Mouse (Mus musculus) bone marrow, adult 2 months (tissue): ENCODE results near the gene Cldn3. TPM values are rescaled to one million over a fixed set of nuclear protein-coding genes. Genes with fewer than 3 reads are reported as not detected.

Experiments
- H3K27ac ChIP-seq: fragments of 200-500 bp; 2 replicates; pipeline ENCODE4 v1.5.1; 2012; ENCODE audit warnings: low read depth, mild to moderate bottlenecking, control low read depth, inconsistent platforms, low read length; ENCODE audit not compliant: control insufficient read depth, poor library complexity, insufficient read depth
- H3K4me1 ChIP-seq: fragments of 200-500 bp; 2 replicates; pipeline ENCODE4 v1.6.1; 2011; ENCODE audit warnings: low read length; ENCODE audit not compliant: control insufficient read depth, insufficient read depth
- H3K4me3 ChIP-seq: fragments of 200-500 bp; replicated peaks from 2 replicates; pipeline ENCODE3; 2011; ENCODE audit warnings: mild to moderate bottlenecking, low read depth, low read length, control low read depth; ENCODE audit not compliant: control insufficient read depth
- CTCF ChIP-seq: fragments of 200-500 bp; IDR thresholded peaks from 2 replicates; pipeline ENCODE4 v1.5.1; 2011; ENCODE audit warnings: low read length, control low read depth; ENCODE audit not compliant: control insufficient read depth, insufficient read depth
- POLR2A ChIP-seq: fragments of 200-500 bp; IDR thresholded peaks from 2 replicates; pipeline ENCODE4 v1.6.1; 2011; ENCODE audit warnings: low read depth, mild to moderate bottlenecking, control low read depth, low read length, borderline replicate concordance; ENCODE audit not compliant: control insufficient read depth
- WGBS: fragments of 180-500 bp; shearing (Covaris S2); methylation state at CpG from one replicate; pipeline ENCODE4 v1.1.7; 2018; 5-methylcytosine and 5-hydroxymethylcytosine counted together
- polyA plus RNA-seq: library from polyadenylated mRNA; stranded (reverse); fragments of >200 nt; gene quantifications from 2 replicates; pipeline ENCODE4 v1.2.4, GENCODE M21; 2011; ENCODE audit warnings: low replicate concordance; ENCODE audit not compliant: missing spikeins, insufficient read depth, insufficient read length

The Cldn3 gene
- polyA plus RNA-seq, 1 experiment: not detected

DNA sequence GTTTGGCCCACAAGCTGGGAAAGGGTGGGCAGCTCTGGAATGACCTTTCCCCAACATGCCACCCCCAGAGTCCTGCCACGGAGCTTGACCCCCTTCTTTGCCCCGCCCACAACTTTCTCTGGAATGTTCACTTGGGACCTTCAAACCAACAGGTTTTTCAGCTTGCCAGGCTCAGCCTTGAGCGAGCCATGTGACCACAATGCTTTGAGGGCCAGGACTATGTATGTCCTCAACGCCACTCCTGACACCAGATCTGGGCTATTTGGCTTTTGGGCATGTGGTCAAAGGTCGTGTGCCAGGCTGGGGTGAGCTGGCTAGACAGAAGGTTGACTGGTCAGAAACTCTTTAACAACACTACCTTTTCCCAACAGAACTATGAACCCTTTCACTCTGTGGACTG lies 16.1 kb downstream of the Cldn3 start:
- Histone ChIP-seq H3K27ac (no peak overlapping the region), H3K4me1 (peaks cover 3% of the 10 kb centered on the region), H3K4me3 (no peak overlapping the region)
- WGBS: 71% methylated on average over 5 of the region's 5 CpGs
- TF ChIP-seq CTCF: no peak
- no peak for TF ChIP-seq POLR2A

DNA sequence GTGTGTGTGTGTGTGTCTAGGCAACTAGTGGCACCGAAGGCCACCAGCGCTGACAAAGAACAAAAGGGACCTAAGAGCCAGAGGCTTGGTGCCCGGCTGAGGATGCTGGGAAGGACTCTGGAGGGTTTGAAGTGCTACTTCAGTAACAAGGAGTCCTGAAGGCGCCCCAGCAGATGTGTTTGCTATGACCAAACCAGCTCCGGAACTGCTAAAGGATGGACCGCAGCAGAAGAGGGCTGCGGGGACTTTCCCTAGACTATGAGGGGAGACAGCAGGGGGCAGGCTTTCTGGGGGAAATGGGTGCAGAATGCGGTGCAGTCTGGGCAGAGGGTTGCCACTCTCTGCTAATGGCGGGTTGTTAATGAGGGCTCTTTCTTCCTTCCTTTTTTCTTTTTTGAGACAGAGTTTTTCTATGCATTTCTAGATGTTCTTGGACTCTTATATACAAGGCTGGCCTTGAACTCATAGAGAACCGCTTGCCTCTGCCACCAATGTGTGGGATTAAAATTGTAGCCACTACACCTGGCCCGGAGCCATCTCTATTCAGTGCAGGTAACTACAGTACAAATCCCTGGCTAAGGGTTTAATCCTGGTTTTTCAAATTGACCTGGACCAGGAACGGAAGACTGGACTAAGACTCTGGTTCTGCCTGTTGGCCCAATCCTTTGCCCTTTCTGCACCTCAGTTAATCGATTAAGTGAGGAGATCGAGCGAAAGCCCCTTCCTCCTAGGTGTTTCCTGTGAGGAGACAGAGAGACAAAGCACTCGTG lies 22.0 kb downstream of the Cldn3 start:
- no peak for TF ChIP-seq CTCF
- TF ChIP-seq POLR2A: no peak
- 21% methylated on average over 16 of the region's 16 CpGs for WGBS
- H3K27ac ChIP-seq: peak overlapping the region; percentile 95
- H3K4me3 ChIP-seq: peak overlapping the region; percentile 63
- H3K4me1 ChIP-seq: peaks cover 4% of the 10 kb centered on the region

DNA sequence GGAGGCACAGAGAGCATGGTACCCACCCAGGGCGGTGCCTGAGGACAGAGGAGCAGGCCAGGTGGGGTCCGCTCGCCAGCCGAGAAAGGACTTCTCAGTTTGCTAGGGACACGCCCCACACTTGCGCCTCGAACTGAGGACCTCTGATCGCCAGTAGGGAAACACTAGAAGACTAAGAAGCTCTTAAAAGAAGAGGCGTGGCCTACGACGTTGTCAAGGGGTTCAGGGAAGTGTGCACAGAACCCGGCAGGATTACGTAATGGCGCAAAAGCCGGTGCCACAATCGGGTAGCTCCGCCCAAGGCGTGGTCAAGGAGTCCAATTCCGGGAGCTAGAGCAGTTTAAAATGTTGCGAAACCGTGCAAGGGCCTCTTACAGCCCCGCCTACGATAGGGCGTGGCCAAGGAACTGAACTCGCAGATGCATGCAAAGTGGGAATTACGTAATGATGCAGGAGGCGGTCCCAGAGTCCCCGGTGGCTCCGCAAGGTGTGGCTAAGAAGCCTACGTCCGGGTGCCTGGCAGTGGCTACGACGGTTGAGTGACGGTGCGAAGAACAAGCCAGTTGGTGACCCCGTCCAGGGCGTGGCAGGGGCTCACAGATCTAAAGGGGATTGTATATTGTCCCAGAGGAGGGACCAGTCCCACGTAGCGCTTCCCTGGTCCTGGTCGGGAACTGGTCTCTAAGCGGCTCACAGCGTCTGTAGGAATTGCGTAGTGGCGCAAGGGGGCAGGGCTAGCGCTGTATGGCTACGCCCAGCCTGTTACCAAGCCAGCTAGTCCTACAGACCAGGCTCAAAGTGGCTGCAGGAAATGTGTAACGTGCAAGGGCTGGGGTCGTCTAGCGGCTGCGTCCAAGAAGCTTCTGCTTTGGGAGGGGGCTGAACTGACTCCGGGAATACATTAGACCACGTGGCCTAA lies 22.9 kb downstream of the Cldn3 start, which contains the start of gene Abhd11:
Gene Abhd11, plus strand, starts transcription at position 482 of the 919 bp plus-strand sequence.
- peak within 1 kb of the TSS; percentile 97 for H3K4me3 ChIP-seq
- peak within 1 kb of the TSS; percentile 97 for H3K27ac ChIP-seq
- under 1% methylated on average over 52 of the region's 52 CpGs for WGBS
- TF ChIP-seq CTCF (0 out of 2 replicates have a peak, but pooled peaks have one; percentile 1), POLR2A (peak; percentile 76; the same call in 1 of the 2 replicates)
- peaks cover 4% of the 10 kb centered on the region for H3K4me1 ChIP-seq

DNA sequence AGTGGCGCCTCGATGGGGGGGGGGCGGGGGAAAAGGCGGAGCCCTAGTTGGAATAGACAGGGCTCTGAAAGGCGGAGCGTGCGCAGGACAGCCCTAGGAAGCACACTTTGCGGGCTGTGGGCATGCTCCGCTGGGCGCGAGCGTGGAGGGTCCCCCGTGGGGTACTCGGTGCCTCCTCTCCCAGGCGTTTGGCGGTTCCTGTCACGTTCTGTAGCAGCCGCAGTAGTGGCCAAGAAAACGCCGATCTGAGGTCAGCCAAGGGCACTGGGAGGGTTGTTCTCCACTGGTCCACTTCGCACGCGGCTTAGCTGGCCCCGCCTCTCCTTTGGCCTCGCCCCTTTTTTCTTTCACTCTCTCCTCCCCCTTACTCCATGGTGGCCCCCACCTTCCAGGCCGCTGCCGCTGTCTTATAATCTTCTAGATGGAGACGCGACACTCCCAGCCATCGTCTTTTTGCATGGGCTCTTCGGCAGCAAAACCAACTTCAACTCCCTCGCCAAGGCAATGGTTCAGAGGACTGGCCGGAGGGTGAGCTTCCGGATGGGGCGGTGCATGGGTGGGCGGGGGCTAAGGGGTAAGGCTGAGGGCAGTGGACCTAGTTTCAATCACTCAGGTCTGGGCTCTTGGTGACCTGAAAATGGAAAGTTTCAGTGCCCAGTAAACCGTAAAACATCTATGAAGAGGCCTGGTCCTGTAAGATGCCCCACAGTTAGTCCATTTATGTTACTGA lies 23.7 kb downstream of the Cldn3 start:
- Histone ChIP-seq H3K4me3 (peak overlapping the region; percentile 97), H3K4me1 (peaks cover 4% of the 10 kb centered on the region), H3K27ac (peak overlapping the region; percentile 97)
- TF ChIP-seq CTCF (peak; percentile 9; the same call in 1 of the 2 replicates), POLR2A (0 out of 2 replicates have a peak, but pooled peaks have one; percentile 26)
- WGBS: 1% methylated on average over 36 of the region's 37 CpGs

DNA sequence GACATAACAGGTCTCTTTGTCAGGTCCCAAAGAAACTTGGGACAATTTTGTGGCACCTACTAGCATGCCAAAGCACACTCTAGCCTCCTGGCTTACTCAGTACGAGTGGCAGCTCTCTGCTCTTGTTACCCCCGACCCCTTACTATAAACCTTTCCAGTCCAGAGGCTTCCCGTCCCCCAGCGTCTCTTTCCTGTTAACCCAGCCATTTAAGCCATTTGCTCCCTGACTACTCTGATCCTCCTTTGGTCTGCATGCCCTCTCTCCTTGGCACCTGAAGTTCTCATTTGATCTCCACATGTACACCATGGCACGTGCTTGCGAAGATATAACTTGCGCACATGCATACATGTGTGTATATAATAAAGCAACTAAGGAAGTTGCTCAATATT lies 24.3 kb downstream of the Cldn3 start:
- no peak overlapping the region; the same call in 1 of the 2 replicates for H3K27ac ChIP-seq

DNA sequence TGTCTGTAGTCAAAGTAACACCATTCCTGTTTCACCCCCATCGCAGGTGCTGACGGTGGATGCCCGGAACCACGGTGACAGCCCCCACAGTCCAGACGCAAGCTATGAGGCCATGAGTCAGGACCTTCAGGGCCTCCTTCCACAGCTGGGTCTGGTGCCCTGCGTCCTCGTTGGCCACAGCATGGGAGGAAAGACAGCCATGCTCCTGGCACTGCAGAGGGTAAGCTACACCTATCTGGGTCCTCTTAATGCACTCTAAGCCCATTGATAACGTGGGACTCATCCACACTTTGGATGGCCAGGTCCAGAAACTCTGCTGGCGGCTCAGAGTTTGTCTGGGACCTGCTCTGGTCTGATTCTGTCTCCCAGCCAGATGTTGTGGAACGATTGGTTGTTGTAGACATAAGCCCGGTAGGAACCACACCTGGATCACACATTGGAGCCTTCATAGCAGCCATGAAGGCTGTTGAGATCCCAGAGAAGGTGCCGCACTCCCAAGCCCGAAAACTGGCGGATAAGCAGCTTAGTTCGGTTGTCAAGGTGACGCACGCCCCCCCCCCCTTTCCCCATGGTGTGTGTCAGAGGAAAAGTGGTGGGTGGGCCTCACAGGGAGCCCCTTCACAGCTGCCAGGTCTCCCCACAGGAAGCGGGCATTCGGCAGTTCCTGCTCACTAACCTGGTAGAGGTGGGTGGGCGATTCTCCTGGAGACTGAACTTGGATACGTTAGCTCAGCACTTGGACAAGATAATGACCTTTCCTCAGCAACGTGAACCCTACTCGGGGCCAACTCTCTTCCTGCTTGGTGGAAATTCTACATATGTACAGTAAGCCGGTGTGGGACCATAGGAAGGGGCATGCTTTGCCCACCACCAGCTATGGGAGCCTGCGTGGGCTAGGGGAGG lies 25.1 kb downstream of the Cldn3 start:
- Histone ChIP-seq H3K4me3 (no peak overlapping the region), H3K27ac (no peak overlapping the region), H3K4me1 (peaks cover 4% of the 10 kb centered on the region)
- no peak for TF ChIP-seq POLR2A
- TF ChIP-seq CTCF: no peak
- WGBS: 79% methylated on average over 25 of the region's 25 CpGs

More for the DNA sequence above, 24.3 kb downstream of the Cldn3 start:
- 36% methylated on average over 7 of the region's 7 CpGs for WGBS
- Histone ChIP-seq H3K4me1 (peaks cover 4% of the 10 kb centered on the region), H3K4me3 (peak overlapping the region; percentile 97)
- TF ChIP-seq POLR2A (no peak), CTCF (no peak)

DNA sequence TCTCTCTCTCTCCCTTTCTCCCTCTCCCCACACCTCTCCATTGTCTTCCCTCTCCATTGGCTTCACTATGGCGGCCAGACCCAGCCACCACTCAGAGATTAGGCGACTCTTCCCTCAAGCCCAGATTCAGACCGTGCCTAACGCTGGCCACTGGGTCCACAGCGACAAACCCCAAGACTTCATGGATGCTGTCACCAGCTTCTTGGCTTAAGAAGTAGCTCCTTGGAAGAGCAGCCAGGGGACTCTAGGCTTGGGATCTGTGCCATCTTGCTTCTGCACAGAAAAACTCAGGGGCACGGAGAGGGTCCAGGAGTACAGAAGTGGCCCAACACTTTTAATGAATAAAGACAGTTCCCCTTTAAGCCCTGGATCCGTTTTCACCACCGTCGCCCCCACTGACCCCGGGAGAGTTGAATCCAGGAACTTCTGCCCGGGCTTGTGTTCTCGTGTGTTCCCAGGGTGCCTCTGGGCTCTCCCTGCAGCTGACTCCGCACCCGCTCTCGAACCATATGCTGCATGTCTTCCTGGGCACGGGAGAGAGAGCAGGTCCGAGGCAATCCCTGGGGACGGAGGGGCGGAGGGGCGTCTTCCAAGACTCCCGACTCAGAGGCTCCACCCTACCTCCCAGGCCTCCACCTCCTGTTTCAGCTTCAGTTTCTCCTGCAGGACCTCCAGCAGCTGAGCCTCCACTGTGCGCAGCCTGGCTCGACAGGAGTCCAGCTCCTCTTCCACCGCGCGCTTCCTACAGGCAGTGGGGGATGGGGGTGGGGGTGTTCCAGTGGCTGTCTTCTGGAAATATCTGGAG lies 26.0 kb downstream of the Cldn3 start:
- Histone ChIP-seq H3K4me3 (no peak overlapping the region), H3K27ac (no peak overlapping the region), H3K4me1 (peaks cover 4% of the 10 kb centered on the region)
- TF ChIP-seq POLR2A: no peak
- no peak for TF ChIP-seq CTCF
- 86% methylated on average over 26 of the region's 26 CpGs for WGBS
